Mouse (Mus musculus) R1 (cell line): ENCODE data around the gene Zfp213.
A peak's percentile ranks its signal among the peaks of the same experiment; 100 is the strongest.
"Not testable (repeated sequence)": the region's sequence is repeated elsewhere in the genome, so short reads cannot be mapped to it uniquely, and the experiment has no call there.

Experiments
- DNase-seq: peaks from one replicate; pipeline ENCODE4 v3.0.0-alpha.2; 2018; ENCODE audit warnings: low read depth, low spot score

Zfp213 gene

GRCm38 (mm10) chr17:23545841-23546240, 18.2 kb downstream of the Zfp213 start:
- DNase-seq, result no peak

GRCm38 (mm10) chr17:23544766-23545165, 19.3 kb downstream of the Zfp213 start:
- DNase-seq, result no peak

GRCm38 (mm10) chr17:23543983-23544382, 20.1 kb downstream of the Zfp213 start:
- no peak for DNase-seq

- peak; percentile 77 for DNase-seq
Observed at GRCm38 (mm10) chr17:23543325-23543724, 20.7 kb downstream of the Zfp213 start.

GRCm38 (mm10) chr17:23542835-23543234, 21.2 kb downstream of the Zfp213 start:
- no peak for DNase-seq

- DNase-seq, result peak; percentile 79
Observed at GRCm38 (mm10) chr17:23542004-23542720, 21.9 kb downstream of the Zfp213 start.

GRCm38 (mm10) chr17:23540605-23541475, 23.2 kb downstream of the Zfp213 start:
- DNase-seq, result peak; percentile 83

GRCm38 (mm10) chr17:23540106-23540505, 23.9 kb downstream of the Zfp213 start:
- no peak for DNase-seq

- DNase-seq, result no peak
Observed at GRCm38 (mm10) chr17:23539608-23540007, 24.4 kb downstream of the Zfp213 start.

GRCm38 (mm10) chr17:23538299-23539015, 25.6 kb downstream of the Zfp213 start:
- peak; percentile 82 for DNase-seq

GRCm38 (mm10) chr17:23537554-23538255, 26.3 kb downstream of the Zfp213 start:
- no peak for DNase-seq

GRCm38 (mm10) chr17:23535046-23535788, 28.8 kb downstream of the Zfp213 start:
- peak; percentile 74 for DNase-seq

- peak; percentile 61 for DNase-seq
Observed at GRCm38 (mm10) chr17:23533591-23534490, 30.2 kb downstream of the Zfp213 start.

- not testable (repeated sequence) for DNase-seq
Observed at GRCm38 (mm10) chr17:23531408-23531807, 32.6 kb downstream of the Zfp213 start.

GRCm38 (mm10) chr17:23522941-23523732, 40.9 kb downstream of the Zfp213 start:
- not testable (repeated sequence) for DNase-seq

GRCm38 (mm10) chr17:23518701-23519423, 45.2 kb downstream of the Zfp213 start:
- DNase-seq, result no peak
